Mouse (Mus musculus): ENCODE data around the gene Glrx3. TPM values are rescaled to one million over a fixed set of nuclear protein-coding genes. Genes with fewer than 3 reads are reported as not detected.
A peak's percentile ranks its signal among the peaks of the same experiment; 100 is the strongest.
"Not testable (repeated sequence)": the region's sequence is repeated elsewhere in the genome, so short reads cannot be mapped to it uniquely, and the experiment has no call there.

Gene Glrx3
- polyA plus RNA-seq, 1 experiment from 2014 or later: 275 TPM

DNA sequence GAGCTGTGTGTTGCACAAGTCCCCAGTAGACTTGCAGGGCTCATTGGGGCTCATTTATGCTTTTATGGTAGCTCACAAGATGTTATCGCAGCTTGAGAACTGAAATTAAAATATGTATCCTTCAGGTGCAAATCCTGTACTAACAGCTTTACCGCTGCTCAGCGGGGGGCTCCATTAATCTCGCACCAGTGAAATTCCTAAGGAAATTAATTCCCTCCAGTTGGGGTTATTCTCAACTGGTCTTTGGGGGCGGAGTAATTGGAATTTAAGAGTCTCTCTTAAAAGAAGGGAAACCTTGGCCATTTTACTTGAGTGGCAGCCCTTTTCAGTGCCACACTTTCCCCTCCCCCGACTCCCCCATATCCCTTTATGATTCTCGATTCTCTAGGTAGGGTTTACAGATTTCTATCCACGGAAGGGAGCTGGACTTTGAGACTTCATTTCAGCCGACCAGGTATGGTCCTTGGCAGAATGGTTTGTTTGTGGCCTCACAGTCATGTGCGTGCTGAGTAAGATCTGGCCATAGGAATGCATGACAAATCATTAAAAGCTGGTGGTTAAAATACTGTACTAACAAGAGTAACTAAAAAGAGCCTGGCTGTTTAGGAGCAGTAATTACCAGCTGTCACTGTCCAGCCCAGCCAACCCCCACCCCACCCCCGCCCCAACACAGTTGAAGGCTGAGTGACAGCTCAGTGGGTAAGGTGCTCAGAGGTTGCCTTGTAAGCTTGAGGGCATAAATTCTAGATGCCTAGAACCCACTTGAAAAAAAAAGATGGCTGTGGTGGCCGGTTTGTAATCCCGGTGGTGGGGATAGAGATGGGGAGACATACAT, 5.4 kb upstream of the Glrx3 start:
- peaks cover 4% of the 10 kb centered on the region; the same call in 1 of the 2 replicates for H3K27me3 ChIP-seq
- WGBS: 22% methylated on average over 13 of the region's 13 CpGs
- peak; percentile 36; the same call in 1 of the 2 replicates for ATAC-seq (ENCODE audit: low FRiP score)
- no peaks in the 10 kb centered on the region for H3K9me3 ChIP-seq
- no peak overlapping the region for H3K4me3 ChIP-seq (replicated peaks)
- H3K27ac ChIP-seq: no peak overlapping the region
- H3K9ac ChIP-seq: no peak overlapping the region
- H3K36me3 ChIP-seq (replicated peaks): no peaks in the 10 kb centered on the region
- H3K4me1 ChIP-seq: peaks cover 17% of the 10 kb centered on the region
- peak overlapping the region; percentile 13; the same call in 1 of the 2 replicates for H3K4me2 ChIP-seq

DNA sequence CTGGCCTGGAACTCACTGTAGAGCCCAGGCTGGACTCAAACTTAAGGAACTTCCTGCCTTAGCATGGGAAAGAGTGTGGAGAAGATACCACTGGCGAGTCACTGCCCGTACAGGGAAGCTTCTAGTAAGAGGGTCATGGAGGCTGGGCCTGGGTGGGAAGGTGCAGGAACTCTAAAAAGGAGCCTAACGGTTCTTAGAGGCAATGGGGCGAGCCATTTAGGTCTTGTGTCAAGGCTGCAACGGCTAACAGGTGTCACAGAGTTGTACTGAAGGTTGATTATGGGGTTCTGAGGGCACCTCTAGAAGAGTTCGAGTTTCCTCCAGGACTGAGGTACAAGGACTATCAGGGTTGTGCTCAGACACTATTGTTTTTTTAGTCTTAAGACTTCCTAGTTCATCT, 513 bp upstream of the Glrx3 start:
- Histone ChIP-seq H3K27ac (no peak overlapping the region), H3K36me3 (replicated peaks) (peaks cover 3% of the 10 kb centered on the region; the same call in 1 of the 2 replicates), H3K4me2 (peak overlapping the region; percentile 75)

DNA sequence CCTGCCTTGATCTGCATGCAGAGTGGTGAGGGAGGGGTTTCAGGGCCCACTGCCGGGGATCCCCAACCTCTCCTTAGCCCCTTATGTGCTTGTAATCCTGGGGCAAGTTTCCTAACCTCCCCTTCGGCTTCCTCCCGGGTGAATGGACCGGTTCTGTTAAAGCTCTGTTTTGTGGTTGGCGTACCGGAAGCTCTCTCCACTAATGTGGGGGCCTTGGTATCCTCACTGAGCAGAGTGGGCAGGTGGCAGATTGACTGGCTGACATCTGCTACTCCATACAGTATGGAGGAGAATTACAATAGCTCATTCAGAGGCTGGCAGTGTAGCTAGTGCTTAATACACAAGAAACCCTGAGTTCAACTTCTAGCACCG, 751 bp downstream of the Glrx3 start:
- Histone ChIP-seq H3K9me3 (no peaks in the 10 kb centered on the region), H3K36me3 (replicated peaks) (peaks cover 3% of the 10 kb centered on the region; the same call in 1 of the 2 replicates), H3K9ac (peak overlapping the region; percentile 89), H3K27ac (peak overlapping the region; percentile 91), H3K4me1 (peaks cover 24% of the 10 kb centered on the region), H3K4me2 (peak overlapping the region; percentile 75), H3K27me3 (no peaks in the 10 kb centered on the region), H3K4me3 (replicated peaks) (peak overlapping the region; percentile 79)
- peak; percentile 76 for ATAC-seq (ENCODE audit: low FRiP score)
- WGBS: 4% methylated on average over 7 of the region's 7 CpGs

More for the DNA sequence above, 513 bp upstream of the Glrx3 start:
- no peak for ATAC-seq (ENCODE audit: low FRiP score)
- H3K9ac ChIP-seq: no peak overlapping the region
- peak overlapping the region; percentile 79 for H3K4me3 ChIP-seq (replicated peaks)
- H3K4me1 ChIP-seq: peaks cover 33% of the 10 kb centered on the region
- no peaks in the 10 kb centered on the region for H3K27me3 ChIP-seq
- H3K9me3 ChIP-seq: no peaks in the 10 kb centered on the region
- 78% methylated on average over 6 of the region's 6 CpGs for WGBS

DNA sequence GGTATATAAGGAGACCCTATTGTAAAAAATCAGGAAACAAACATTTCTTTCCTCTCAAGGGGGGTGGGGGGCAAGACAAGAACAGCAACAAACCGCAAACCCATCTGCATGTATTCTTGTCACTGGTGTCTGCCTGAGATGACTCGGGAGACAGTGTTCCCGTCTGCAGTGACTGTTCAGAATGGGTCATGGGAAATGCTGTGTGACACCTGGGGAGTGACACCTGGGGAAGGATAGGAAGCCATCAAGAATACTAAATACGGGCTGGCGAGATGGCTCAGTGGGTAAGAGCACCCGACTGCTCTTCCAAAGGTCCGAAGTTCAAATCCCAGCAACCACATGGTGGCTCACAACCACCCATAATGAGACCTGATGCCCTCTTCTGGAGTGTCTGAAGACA, 1.5 kb downstream of the Glrx3 start:
- Histone ChIP-seq H3K9ac (peak overlapping the region; percentile 89), H3K4me2 (peak overlapping the region; percentile 75), H3K4me1 (peaks cover 24% of the 10 kb centered on the region), H3K4me3 (replicated peaks) (peak overlapping the region; percentile 79)
- 87% methylated on average over 7 of the region's 7 CpGs for WGBS
- not testable (repeated sequence) for H3K9me3 ChIP-seq; H3K36me3 ChIP-seq (replicated peaks); H3K27ac ChIP-seq; H3K27me3 ChIP-seq; ATAC-seq (ENCODE audit: low FRiP score)

DNA sequence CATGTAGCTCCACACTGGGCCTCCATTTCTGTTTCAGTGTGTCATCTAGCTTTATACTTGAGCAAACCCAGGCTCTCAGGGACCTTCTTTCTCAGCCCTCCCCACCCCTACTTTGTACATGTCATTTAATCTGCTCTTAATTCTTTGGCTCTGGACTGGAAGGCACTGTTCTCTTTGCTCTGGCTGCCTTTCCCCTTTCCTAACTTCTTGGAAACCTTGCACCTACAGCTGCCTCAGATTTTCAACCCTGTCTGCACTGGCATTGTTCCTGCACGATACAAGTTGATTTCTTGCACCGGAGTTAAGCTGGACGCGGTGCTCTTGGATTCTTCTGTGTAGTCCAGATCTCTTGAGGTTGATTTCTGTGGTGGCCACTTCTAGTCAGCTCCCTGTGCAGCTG, 5.5 kb downstream of the Glrx3 start:
- peaks cover 25% of the 10 kb centered on the region for H3K36me3 ChIP-seq (replicated peaks)
- no peak overlapping the region for H3K4me2 ChIP-seq
- H3K27ac ChIP-seq: no peak overlapping the region
- H3K9ac ChIP-seq: no peak overlapping the region
- WGBS: 97% methylated on average over 4 of the region's 4 CpGs
- H3K4me1 ChIP-seq: peaks cover 24% of the 10 kb centered on the region
- no peak overlapping the region for H3K4me3 ChIP-seq (replicated peaks)
- H3K27me3 ChIP-seq: no peaks in the 10 kb centered on the region
- ATAC-seq (ENCODE audit: low FRiP score): no peak
- H3K9me3 ChIP-seq: no peaks in the 10 kb centered on the region

DNA sequence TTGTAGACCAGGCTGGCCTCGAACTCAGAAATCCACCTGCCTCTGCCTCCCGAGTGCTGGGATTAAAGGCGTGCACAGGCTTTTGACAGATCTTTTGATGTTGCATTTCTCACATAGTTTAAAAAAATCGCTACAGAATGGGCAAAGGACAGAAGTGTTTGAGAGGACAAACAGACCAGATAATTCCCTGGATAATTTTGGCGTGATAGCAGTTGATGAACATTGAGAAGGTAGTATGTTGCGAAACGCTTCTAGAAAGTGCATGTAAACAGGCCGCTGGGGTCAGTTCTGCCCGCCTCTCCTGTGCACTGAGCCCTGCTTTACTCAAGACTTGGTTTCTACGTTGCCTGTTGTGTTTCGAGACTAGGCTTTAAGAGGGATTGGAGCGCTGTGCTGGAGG, 7.9 kb downstream of the Glrx3 start:
- 95% methylated on average over 12 of the region's 12 CpGs for WGBS
- Histone ChIP-seq H3K4me2 (no peak overlapping the region), H3K36me3 (replicated peaks) (peaks cover 38% of the 10 kb centered on the region), H3K27me3 (no peaks in the 10 kb centered on the region), H3K27ac (no peak overlapping the region), H3K9ac (no peak overlapping the region), H3K9me3 (no peaks in the 10 kb centered on the region), H3K4me1 (peaks cover 3% of the 10 kb centered on the region; the same call in 1 of the 2 replicates), H3K4me3 (replicated peaks) (no peak overlapping the region)
- no peak for ATAC-seq (ENCODE audit: low FRiP score)

DNA sequence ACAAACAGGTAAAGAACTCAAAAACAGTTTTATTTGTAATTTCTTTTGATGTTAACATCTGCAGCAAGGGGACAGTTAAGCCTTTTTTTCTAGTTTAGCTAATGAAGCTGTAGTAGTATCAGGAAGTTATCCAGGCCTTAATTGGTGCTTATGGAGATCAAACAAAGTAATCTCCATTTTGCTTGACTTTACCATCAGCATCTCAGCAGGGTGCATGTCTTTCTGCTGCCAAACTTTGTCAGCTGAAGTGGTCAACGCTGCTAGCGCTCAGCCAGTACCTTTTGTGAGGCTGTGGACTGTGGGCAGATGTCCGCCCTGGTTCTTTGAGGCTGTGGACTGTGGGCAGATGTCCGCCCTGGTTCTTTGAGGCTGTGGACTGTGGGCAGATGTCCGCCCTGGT, 24.0 kb downstream of the Glrx3 start:
- Histone ChIP-seq H3K4me1 (peaks cover 2% of the 10 kb centered on the region; the same call in 1 of the 2 replicates), H3K36me3 (replicated peaks) (peaks cover 59% of the 10 kb centered on the region), H3K27ac (no peak overlapping the region), H3K4me2 (no peak overlapping the region), H3K9me3 (no peaks in the 10 kb centered on the region), H3K4me3 (replicated peaks) (no peak overlapping the region), H3K9ac (no peak overlapping the region), H3K27me3 (no peaks in the 10 kb centered on the region)
- no peak for ATAC-seq (ENCODE audit: low FRiP score)
- WGBS: 36% methylated on average over 5 of the region's 5 CpGs

DNA sequence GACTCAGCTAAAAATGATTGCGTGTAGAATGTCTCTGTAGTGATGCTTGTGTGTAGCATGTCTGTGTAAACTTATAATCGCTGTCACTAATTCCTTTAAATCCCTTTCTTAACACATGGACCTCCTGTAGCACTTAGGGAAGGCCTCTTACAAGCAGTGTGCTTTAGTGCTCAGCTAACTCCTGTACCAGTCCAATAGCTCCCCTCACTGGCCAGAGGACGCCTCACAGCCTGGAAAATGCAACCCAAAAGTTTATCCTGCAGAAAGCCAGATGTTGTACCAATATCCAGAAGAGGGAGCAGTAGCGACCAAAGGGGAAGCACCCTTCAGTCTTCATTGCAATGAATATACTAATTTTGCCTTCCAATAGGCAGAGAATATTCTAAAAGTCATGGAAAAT, 30.8 kb downstream of the Glrx3 start:
- ATAC-seq (ENCODE audit: low FRiP score): no peak
- no peak overlapping the region for H3K4me3 ChIP-seq (replicated peaks)
- 75% methylated on average over 4 of the region's 4 CpGs for WGBS
- no peak overlapping the region for H3K9ac ChIP-seq
- no peaks in the 10 kb centered on the region for H3K4me1 ChIP-seq
- H3K4me2 ChIP-seq: no peak overlapping the region
- H3K27me3 ChIP-seq: no peaks in the 10 kb centered on the region
- H3K9me3 ChIP-seq: no peaks in the 10 kb centered on the region
- H3K36me3 ChIP-seq (replicated peaks): peaks cover 57% of the 10 kb centered on the region
- H3K27ac ChIP-seq: no peak overlapping the region

DNA sequence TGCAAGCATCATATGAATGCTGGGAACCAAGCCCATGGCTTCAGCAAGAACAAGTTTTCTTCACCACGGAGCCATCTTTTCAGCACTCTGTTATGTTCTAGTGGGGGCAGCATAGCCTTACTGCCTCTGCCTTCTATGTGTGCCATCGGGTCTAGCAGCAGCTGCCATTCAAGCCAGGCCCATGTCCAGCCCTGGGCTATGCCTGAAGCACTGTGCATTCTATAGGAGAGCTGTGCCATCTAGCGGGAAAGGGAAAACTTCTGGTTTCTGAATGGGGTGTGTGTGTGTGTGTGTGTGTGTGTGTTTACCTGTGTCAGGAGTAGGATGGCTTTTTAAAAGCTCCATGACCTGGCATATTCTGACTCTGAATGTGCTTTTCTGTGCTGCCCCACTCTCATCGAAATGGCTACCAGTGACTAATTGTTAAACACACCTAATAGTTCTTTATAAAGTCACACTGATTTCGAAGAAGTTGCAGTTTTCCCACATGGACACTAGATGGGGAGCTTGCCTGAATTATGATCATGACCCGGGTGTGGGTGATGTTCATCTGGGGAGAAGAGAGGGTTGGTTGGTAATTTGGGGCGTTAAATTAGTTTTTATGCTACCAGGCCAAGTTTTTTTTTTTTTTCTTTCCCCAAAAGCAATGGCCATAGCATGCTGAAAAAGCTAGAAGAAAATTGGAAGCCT, 34.2 kb downstream of the Glrx3 start:
- WGBS: 60% methylated on average over 7 of the region's 7 CpGs
- no peak overlapping the region for H3K4me2 ChIP-seq
- H3K9me3 ChIP-seq: no peaks in the 10 kb centered on the region
- ATAC-seq (ENCODE audit: low FRiP score): no peak
- H3K9ac ChIP-seq: no peak overlapping the region
- no peak overlapping the region for H3K27ac ChIP-seq
- no peak overlapping the region for H3K4me3 ChIP-seq (replicated peaks)
- H3K4me1 ChIP-seq: no peaks in the 10 kb centered on the region
- peaks cover 32% of the 10 kb centered on the region for H3K36me3 ChIP-seq (replicated peaks)
- 0 out of 2 replicates have a peak, but pooled peaks cover 1% of the 10 kb centered on the region for H3K27me3 ChIP-seq

DNA sequence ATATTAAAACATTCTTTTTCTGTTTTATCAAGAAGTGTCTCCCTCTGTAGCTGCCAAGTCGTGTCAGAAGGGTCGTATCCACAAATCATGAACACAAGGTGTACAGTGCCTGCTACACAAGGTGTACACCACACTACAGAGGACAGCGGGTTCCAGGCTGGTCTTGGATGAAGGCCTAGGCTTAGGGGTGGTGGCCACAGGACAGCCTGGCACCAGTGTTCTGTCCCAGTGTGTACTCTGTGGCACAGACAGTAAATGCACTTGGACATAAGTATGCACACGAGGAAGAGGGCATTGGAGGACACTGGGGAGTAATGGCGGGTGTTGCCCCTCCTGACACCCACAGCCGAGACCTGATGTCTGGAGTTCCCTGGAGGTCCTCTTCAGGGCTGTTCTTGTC, 34.7 kb downstream of the Glrx3 start:
- Histone ChIP-seq H3K4me1 (no peaks in the 10 kb centered on the region), H3K4me3 (replicated peaks) (no peak overlapping the region), H3K9me3 (no peaks in the 10 kb centered on the region), H3K27me3 (0 out of 2 replicates have a peak, but pooled peaks cover 7% of the 10 kb centered on the region), H3K36me3 (replicated peaks) (peaks cover 26% of the 10 kb centered on the region), H3K9ac (no peak overlapping the region), H3K27ac (no peak overlapping the region), H3K4me2 (no peak overlapping the region)
- 84% methylated on average over 6 of the region's 6 CpGs for WGBS
- ATAC-seq (ENCODE audit: low FRiP score): no peak

DNA sequence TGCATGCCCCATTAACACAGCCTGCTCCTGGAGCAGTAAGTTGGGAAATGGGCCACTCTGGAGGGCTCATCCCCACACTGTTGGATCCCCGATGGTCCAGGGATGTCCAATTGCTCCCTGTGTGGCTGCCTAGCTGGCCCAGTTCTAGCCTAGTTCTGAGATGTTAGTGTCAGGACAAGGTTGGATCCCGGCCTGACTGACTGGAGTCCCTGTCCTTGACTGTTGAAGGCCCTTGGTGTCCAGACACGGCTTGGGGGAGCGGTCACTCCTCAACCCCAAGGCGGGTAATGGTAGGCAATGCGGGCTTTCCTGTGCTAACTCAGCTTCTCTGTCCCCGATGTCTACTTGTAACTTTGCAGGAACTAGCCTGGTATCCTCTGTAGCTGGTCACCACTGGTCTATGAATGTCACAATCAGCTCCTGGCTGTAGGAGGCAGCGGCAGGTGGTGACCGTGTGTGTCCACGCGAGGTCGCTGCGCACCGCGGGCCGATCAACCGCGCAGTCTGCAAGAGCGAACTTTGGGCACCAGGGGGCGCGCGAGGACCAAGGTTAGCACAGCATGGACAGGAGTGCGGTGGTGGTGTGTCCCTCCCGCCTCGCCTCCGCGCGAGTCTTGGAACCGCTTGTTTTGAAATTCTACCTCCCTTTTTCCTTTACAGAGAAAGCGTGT, 40.7 kb downstream of the Glrx3 start:
- WGBS: 15% methylated on average over 30 of the region's 30 CpGs
- H3K4me2 ChIP-seq: peak overlapping the region; percentile 60
- no peaks in the 10 kb centered on the region for H3K36me3 ChIP-seq (replicated peaks)
- peak overlapping the region; percentile 28 for H3K4me3 ChIP-seq (replicated peaks)
- no peaks in the 10 kb centered on the region for H3K9me3 ChIP-seq
- H3K27me3 ChIP-seq: peaks cover 15% of the 10 kb centered on the region; the same call in 1 of the 2 replicates
- no peak overlapping the region for H3K9ac ChIP-seq
- no peak overlapping the region for H3K27ac ChIP-seq
- ATAC-seq (ENCODE audit: low FRiP score): peak; percentile 87
- peaks cover 3% of the 10 kb centered on the region; the same call in 1 of the 2 replicates for H3K4me1 ChIP-seq

DNA sequence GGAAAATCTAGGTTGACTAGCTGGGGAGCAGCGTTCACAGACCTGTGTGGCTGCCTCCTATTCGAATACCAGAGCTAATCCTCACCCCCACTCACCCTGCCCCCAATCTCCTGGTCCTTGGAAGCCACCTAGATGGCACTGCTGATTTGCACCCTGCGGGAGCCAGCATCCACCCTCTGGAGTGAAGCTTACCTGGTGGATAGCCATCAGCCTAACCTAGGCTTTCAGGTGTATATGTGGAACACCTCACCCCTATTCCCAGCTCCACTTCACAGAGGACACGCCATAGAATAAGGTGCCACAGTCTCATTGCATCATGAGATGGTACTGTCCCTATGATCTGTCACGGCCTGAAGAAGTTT, 41.2 kb downstream of the Glrx3 start:
- peak; percentile 64 for ATAC-seq (ENCODE audit: low FRiP score)
- peak overlapping the region; percentile 28 for H3K4me3 ChIP-seq (replicated peaks)
- H3K4me1 ChIP-seq: peaks cover 3% of the 10 kb centered on the region; the same call in 1 of the 2 replicates
- no peaks in the 10 kb centered on the region for H3K9me3 ChIP-seq
- no peak overlapping the region for H3K27ac ChIP-seq
- H3K36me3 ChIP-seq (replicated peaks): no peaks in the 10 kb centered on the region
- H3K4me2 ChIP-seq: peak overlapping the region; percentile 60
- H3K27me3 ChIP-seq: peaks cover 15% of the 10 kb centered on the region; the same call in 1 of the 2 replicates
- H3K9ac ChIP-seq: no peak overlapping the region
- WGBS: 27% methylated on average over 5 of the region's 5 CpGs

Data from forebrain, embryonic 12.5 days (tissue).